Mouse (Mus musculus) neural tube, embryonic 15.5 days (tissue): ENCODE results near the gene Sema3d. TPM values are rescaled to one million over a fixed set of nuclear protein-coding genes. Genes with fewer than 3 reads are reported as not detected.
A peak's percentile ranks its signal among the peaks of the same experiment; 100 is the strongest.

Experiments
- ATAC-seq: fragments of 200-750 bp; cut with Nextera tagmentation; 2 replicates; pipeline ENCODE4 v1.8.0; 2017; ENCODE audit warnings: mild to moderate bottlenecking, moderate TSS enrichment, moderate library complexity; ENCODE audit not compliant: low FRiP score
- H3K27ac ChIP-seq: fragments of 300-500 bp; sonication (generic); replicated peaks from 2 replicates; pipeline ENCODE4 v1.5.1; 2015; ENCODE audit warnings: mild to moderate bottlenecking, inconsistent platforms
- H3K27me3 ChIP-seq: fragments of 300-500 bp; sonication (generic); replicated peaks from 2 replicates; pipeline ENCODE4 v1.6.1; 2015; ENCODE audit warnings: inconsistent platforms
- H3K36me3 ChIP-seq: fragments of 300-500 bp; sonication (generic); 2 replicates; pipeline ENCODE4 v1.6.1; 2015; ENCODE audit warnings: inconsistent platforms
- H3K4me1 ChIP-seq: fragments of 300-500 bp; sonication (generic); 2 replicates; pipeline ENCODE4 v1.6.1; 2015; ENCODE audit warnings: inconsistent platforms
- H3K4me2 ChIP-seq: fragments of 300-500 bp; sonication (generic); 2 replicates; pipeline ENCODE4 v1.6.1; 2015; ENCODE audit warnings: inconsistent platforms, mild to moderate bottlenecking, moderate library complexity
- H3K4me3 ChIP-seq: fragments of 300-500 bp; sonication (generic); replicated peaks from 2 replicates; pipeline ENCODE4 v1.5.1; 2015; ENCODE audit warnings: mild to moderate bottlenecking, inconsistent platforms
- H3K9ac ChIP-seq: fragments of 300-500 bp; sonication (generic); replicated peaks from 2 replicates; pipeline ENCODE4 v1.6.1; 2015; ENCODE audit warnings: mild to moderate bottlenecking, inconsistent platforms
- H3K9me3 ChIP-seq: fragments of 300-500 bp; sonication (generic); replicated peaks from 2 replicates; pipeline ENCODE4 v1.6.1; 2016; ENCODE audit warnings: inconsistent platforms
- WGBS: fragments of 180-500 bp; shearing (Covaris S2); methylation state at CpG from one replicate; pipeline ENCODE4 v1.1.7; 2015; ENCODE audit warnings: mixed read lengths; 5-methylcytosine and 5-hydroxymethylcytosine counted together
- polyA plus RNA-seq: library from polyadenylated mRNA; unstranded; fragments of >200 nt; fragmentation: Nextera tagmentation; extraction: Ambion mirVana; gene quantifications from 2 replicates; pipeline ENCODE4 v1.2.1, GENCODE M21; 2015

Sema3d gene
- polyA plus RNA-seq, 1 experiment from 2014 or later: 3.2 TPM

GRCm38 (mm10) chr5:12442176-12443105 lies 59.3 kb downstream of the Sema3d start:
- no peak overlapping the region for H3K4me2 ChIP-seq
- no peak overlapping the region for H3K4me3 ChIP-seq
- H3K4me1 ChIP-seq: no peaks in the 10 kb centered on the region
- no peaks in the 10 kb centered on the region for H3K27me3 ChIP-seq
- H3K27ac ChIP-seq: no peak overlapping the region
- H3K9ac ChIP-seq: no peak overlapping the region
- 54% methylated on average over 7 of the region's 7 CpGs for WGBS
- ATAC-seq: peak; percentile 59; the same call in 1 of the 2 replicates
- H3K9me3 ChIP-seq: no peaks in the 10 kb centered on the region
- H3K36me3 ChIP-seq: no peaks in the 10 kb centered on the region

- no peaks in the 10 kb centered on the region for H3K4me1 ChIP-seq
- H3K9ac ChIP-seq: no peak overlapping the region
- no peak overlapping the region for H3K4me3 ChIP-seq
- no peak overlapping the region for H3K4me2 ChIP-seq
- H3K9me3 ChIP-seq: no peaks in the 10 kb centered on the region
- ATAC-seq: no peak
- H3K27ac ChIP-seq: no peak overlapping the region
- H3K36me3 ChIP-seq: no peaks in the 10 kb centered on the region
- no peaks in the 10 kb centered on the region for H3K27me3 ChIP-seq
- WGBS: 89% methylated on average over 4 of the region's 4 CpGs
Measured at GRCm38 (mm10) chr5:12451089-12451488, 67.9 kb downstream of the Sema3d start.

GRCm38 (mm10) chr5:12454946-12455345 lies 71.8 kb downstream of the Sema3d start:
- no peak for ATAC-seq

GRCm38 (mm10) chr5:12457509-12457908 lies 74.3 kb downstream of the Sema3d start:
- H3K36me3 ChIP-seq: no peaks in the 10 kb centered on the region
- no peaks in the 10 kb centered on the region for H3K27me3 ChIP-seq
- no peak overlapping the region for H3K9ac ChIP-seq
- no peak overlapping the region for H3K4me3 ChIP-seq
- WGBS: 39% methylated on average over 1 of the region's 1 CpGs
- H3K9me3 ChIP-seq: no peaks in the 10 kb centered on the region
- no peaks in the 10 kb centered on the region for H3K4me1 ChIP-seq
- no peak overlapping the region for H3K4me2 ChIP-seq
- no peak for ATAC-seq
- H3K27ac ChIP-seq: no peak overlapping the region

More at GRCm38 (mm10) chr5:12454946-12455345, 71.8 kb downstream of the Sema3d start:
- no peak overlapping the region for H3K9ac ChIP-seq
- H3K4me1 ChIP-seq: no peaks in the 10 kb centered on the region
- WGBS: 37% methylated on average over 1 of the region's 1 CpGs
- no peak overlapping the region for H3K4me3 ChIP-seq
- H3K27ac ChIP-seq: no peak overlapping the region
- no peaks in the 10 kb centered on the region for H3K36me3 ChIP-seq
- no peaks in the 10 kb centered on the region for H3K9me3 ChIP-seq
- no peaks in the 10 kb centered on the region for H3K27me3 ChIP-seq
- H3K4me2 ChIP-seq: no peak overlapping the region

- Histone ChIP-seq H3K36me3 (no peaks in the 10 kb centered on the region), H3K27me3 (no peaks in the 10 kb centered on the region), H3K4me2 (no peak overlapping the region), H3K9me3 (no peaks in the 10 kb centered on the region), H3K4me3 (no peak overlapping the region), H3K27ac (no peak overlapping the region), H3K9ac (no peak overlapping the region), H3K4me1 (no peaks in the 10 kb centered on the region)
- no peak for ATAC-seq
- WGBS: 86% methylated on average over 4 of the region's 4 CpGs
Measured at GRCm38 (mm10) chr5:12467568-12468336, 84.6 kb downstream of the Sema3d start.

- no peak for ATAC-seq
- no peaks in the 10 kb centered on the region for H3K36me3 ChIP-seq
- WGBS: 67% methylated on average over 5 of the region's 5 CpGs
- no peaks in the 10 kb centered on the region for H3K9me3 ChIP-seq
- H3K4me2 ChIP-seq: no peak overlapping the region
- no peak overlapping the region for H3K9ac ChIP-seq
- no peak overlapping the region for H3K4me3 ChIP-seq
- no peaks in the 10 kb centered on the region for H3K4me1 ChIP-seq
- no peaks in the 10 kb centered on the region for H3K27me3 ChIP-seq
- no peak overlapping the region for H3K27ac ChIP-seq
Measured at GRCm38 (mm10) chr5:12474904-12475638, 91.9 kb downstream of the Sema3d start.

- no peak for ATAC-seq
- Histone ChIP-seq H3K27me3 (no peaks in the 10 kb centered on the region), H3K9ac (no peak overlapping the region), H3K4me3 (no peak overlapping the region), H3K36me3 (no peaks in the 10 kb centered on the region), H3K27ac (no peak overlapping the region), H3K4me2 (no peak overlapping the region), H3K9me3 (no peaks in the 10 kb centered on the region), H3K4me1 (no peaks in the 10 kb centered on the region)
- 64% methylated on average over 4 of the region's 4 CpGs for WGBS
Measured at GRCm38 (mm10) chr5:12475639-12475916, 92.4 kb downstream of the Sema3d start.

GRCm38 (mm10) chr5:12487926-12488325 lies 104.7 kb downstream of the Sema3d start:
- no peaks in the 10 kb centered on the region for H3K4me1 ChIP-seq
- no peak overlapping the region for H3K9ac ChIP-seq
- 83% methylated on average over 2 of the region's 2 CpGs for WGBS
- no peaks in the 10 kb centered on the region for H3K27me3 ChIP-seq
- no peaks in the 10 kb centered on the region for H3K9me3 ChIP-seq
- H3K4me2 ChIP-seq: no peak overlapping the region
- no peak overlapping the region for H3K4me3 ChIP-seq
- no peak overlapping the region for H3K27ac ChIP-seq
- no peak for ATAC-seq
- no peaks in the 10 kb centered on the region for H3K36me3 ChIP-seq

- no peak overlapping the region for H3K9ac ChIP-seq
- H3K27me3 ChIP-seq: no peaks in the 10 kb centered on the region
- H3K4me3 ChIP-seq: no peak overlapping the region
- no peaks in the 10 kb centered on the region for H3K4me1 ChIP-seq
- 80% methylated on average over 1 of the region's 1 CpGs for WGBS
- ATAC-seq: no peak
- no peak overlapping the region for H3K27ac ChIP-seq
- H3K4me2 ChIP-seq: no peak overlapping the region
- no peaks in the 10 kb centered on the region for H3K36me3 ChIP-seq
- no peaks in the 10 kb centered on the region for H3K9me3 ChIP-seq
Measured at GRCm38 (mm10) chr5:12491704-12492103, 108.5 kb downstream of the Sema3d start.

GRCm38 (mm10) chr5:12498227-12498928 lies 115.2 kb downstream of the Sema3d start:
- no peaks in the 10 kb centered on the region for H3K4me1 ChIP-seq
- no peak overlapping the region for H3K9ac ChIP-seq
- H3K27ac ChIP-seq: no peak overlapping the region
- 24% methylated on average over 6 of the region's 6 CpGs for WGBS
- ATAC-seq: no peak
- no peak overlapping the region for H3K4me3 ChIP-seq
- H3K4me2 ChIP-seq: no peak overlapping the region
- H3K27me3 ChIP-seq: no peaks in the 10 kb centered on the region
- H3K36me3 ChIP-seq: no peaks in the 10 kb centered on the region
- no peaks in the 10 kb centered on the region for H3K9me3 ChIP-seq

- no peak overlapping the region for H3K9ac ChIP-seq
Measured at GRCm38 (mm10) chr5:12499037-12499436, 115.9 kb downstream of the Sema3d start.

More at GRCm38 (mm10) chr5:12499037-12499436, 115.9 kb downstream of the Sema3d start:
- Histone ChIP-seq H3K4me2 (no peak overlapping the region), H3K27ac (no peak overlapping the region), H3K27me3 (no peaks in the 10 kb centered on the region), H3K9me3 (no peaks in the 10 kb centered on the region), H3K4me1 (no peaks in the 10 kb centered on the region), H3K36me3 (no peaks in the 10 kb centered on the region), H3K4me3 (no peak overlapping the region)
- WGBS: 95% methylated on average over 5 of the region's 5 CpGs
- no peak for ATAC-seq
